Mouse (Mus musculus) regulatory T cell (primary cell): ENCODE data around the gene Spaca5.

ENCODE experiments used
- in situ Hi-C: fragments of 300-600 bp; cut with MboI, MseI; formaldehyde crosslinking; loops from one replicate; pipeline ENCODE4 v1.15.1; 2025; ENCODE audit warnings: high pct_unique_total_duplicates

The Spaca5 gene

DNA sequence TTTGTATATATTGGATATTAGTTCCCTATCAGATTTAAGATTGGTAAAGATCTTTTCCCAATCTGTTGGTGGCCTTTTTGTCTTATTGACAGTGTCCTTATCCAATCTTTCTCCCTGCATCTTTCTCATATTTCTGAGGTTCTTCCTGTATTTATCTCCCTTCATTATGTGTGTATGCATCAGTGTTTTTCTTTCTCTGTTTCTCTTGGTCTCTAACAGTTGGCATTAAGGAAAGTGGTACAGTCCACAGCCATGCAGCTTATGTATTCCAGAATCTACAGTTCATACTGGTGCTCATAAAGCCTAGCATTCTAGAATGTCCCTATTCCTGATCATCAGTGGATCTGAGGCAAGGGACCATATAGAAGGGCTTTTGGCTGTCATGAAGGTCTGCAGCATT lies at the start of gene Spaca5:
TSS of gene Spaca5 (plus strand) at position 301 of the 400 bp plus-strand sequence.
- in situ Hi-C loops = no loop called here

GRCm38 (mm10) chrX:21061460-21061859 lies 6.7 kb upstream of the Spaca5 start:
- in situ Hi-C loops = no loop called here

DNA sequence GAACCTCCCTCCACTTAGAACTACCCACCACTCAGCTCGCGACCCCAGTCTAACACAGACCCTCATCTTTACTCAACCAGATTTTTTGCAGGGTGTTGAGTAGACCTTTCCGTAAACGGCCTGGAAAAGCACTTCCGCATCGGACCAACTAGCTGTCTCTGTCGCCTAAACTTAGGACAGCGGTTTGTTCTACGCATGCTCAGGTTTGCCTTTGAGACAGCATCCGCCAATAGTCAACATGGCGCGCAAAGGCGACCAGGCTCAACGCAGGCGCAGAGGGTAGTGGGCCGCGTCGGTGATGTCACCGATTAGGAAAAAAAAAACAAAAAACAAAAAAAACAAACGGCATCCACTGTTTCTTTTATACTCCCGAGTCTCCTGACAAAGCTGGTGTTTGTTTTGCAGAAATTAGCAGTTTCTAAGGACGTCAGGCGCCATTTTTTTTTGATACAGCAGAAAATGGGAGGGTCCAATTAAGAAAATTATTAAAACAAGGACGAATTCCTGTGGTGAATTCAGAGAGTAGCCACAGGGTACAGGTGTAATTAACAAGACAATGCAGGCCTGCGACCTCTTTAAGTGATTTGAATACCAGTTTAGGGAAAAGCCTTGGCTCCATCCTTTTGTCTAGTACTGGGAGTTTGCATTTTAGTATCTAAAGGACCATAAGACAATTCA lies 6.2 kb upstream of the Spaca5 start, which contains the start of gene Zfp182:
TSS of gene Zfp182 (minus strand) at position 451 of the 678 bp plus-strand sequence.
- in situ Hi-C loops = no loop called here

DNA sequence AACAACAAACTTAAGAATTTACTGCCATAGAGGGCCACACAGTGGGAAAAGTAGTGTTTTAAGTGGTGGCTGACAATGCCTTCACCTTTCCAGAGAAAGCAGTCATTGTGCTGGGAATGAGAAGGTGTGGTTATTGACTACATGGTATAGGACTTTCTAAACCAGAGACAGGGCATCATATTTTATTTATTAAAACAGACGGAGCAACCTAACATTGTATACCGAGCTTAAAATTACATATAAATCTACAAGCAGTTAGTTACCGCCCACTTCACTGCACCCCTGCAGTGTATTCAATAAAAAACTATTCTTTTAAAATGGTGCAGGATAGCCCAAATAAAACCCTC lies 5.7 kb upstream of the Spaca5 start:
- in situ Hi-C loops = no loop called here

- in situ Hi-C loops = no loop called here
Measured at GRCm38 (mm10) chrX:21088645-21088982, 20.4 kb downstream of the Spaca5 start.

DNA sequence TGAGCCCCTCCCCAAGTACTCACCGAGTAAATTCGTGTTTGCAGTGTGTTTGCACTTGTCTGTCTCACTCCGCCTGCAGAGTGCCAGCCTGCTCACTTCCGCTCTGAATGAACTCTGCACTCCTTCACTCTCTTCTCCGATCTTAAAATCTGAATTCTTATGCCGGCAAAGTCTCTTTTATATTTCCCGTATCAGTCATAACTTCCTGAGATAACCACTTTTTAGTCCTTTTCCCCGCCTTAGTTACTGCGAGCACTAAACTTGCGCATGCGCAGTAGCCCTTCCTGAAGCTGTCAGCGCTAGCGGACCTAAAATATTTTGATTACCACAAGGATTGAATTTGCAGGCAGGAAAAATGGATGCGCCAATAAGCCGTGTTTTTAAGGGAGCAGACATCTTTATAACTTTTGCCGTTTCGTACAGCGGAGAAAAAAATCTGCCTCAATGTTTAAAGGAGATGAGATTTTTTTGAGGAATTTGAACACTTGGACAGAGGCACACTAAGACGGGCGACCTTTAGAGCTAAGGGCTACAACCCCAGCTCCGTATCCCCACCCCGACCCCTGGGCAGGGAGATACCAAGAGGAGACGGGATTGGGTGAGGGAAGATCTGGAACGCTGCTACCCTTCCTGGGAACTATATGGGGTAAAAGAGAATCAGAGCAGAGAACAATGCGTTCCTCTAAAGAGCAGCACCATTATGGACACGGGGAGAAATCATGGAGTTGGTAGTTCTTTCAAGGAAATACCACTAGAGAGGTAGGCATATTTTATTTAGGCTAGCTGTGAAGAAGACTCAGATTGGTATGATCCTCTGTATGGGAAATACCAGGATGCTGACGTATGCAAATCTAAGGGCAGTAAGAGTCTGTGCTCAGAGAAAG lies 21.0 kb downstream of the Spaca5 start, which contains the start of gene Zfp300:
TSS of gene Zfp300 (minus strand) at position 545 of the 884 bp plus-strand sequence.
- in situ Hi-C loops = no loop called here

- in situ Hi-C loops = no loop called here
Measured at GRCm38 (mm10) chrX:21089867-21090239, 21.6 kb downstream of the Spaca5 start.

DNA sequence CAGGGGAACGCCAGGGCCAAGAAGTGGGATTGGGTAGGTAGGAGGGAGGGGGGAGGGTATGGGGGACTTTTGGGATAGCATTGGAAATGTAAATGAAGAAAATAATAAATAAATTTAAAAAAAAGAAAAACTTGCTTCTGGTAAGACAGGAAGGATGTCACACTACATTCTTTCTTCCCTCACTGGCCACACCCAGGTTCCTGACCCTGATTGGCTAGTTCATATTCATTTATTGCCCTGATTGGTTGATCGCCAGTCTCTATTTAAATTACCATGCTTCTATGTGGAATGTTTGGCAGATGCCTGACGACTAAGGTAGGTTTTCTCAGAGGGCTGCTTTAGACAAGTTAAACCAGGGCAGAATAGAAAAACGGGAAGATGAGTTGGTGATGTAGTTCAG lies 47.3 kb downstream of the Spaca5 start, which contains the start of gene Ssxa1:
TSS of gene Ssxa1 (plus strand) at position 301 of the 400 bp plus-strand sequence.
- in situ Hi-C loops = no loop called here
